Mouse (Mus musculus) spleen, adult 2 months (tissue): ENCODE measurements around the gene Trappc4.

ENCODE experiments used
- CTCF ChIP-seq: fragments of 200-500 bp; IDR thresholded peaks from 2 replicates; pipeline ENCODE4 v1.5.1; 2011; ENCODE audit warnings: mild to moderate bottlenecking, inconsistent platforms; ENCODE audit not compliant: insufficient read depth, insufficient read length, insufficient replicate concordance; ENCODE audit errors: extremely low read depth
- POLR2A ChIP-seq: fragments of 200-500 bp; IDR thresholded peaks from 2 replicates; pipeline ENCODE4 v1.6.1; 2011; ENCODE audit warnings: low read depth, low read length, inconsistent platforms

DNA sequence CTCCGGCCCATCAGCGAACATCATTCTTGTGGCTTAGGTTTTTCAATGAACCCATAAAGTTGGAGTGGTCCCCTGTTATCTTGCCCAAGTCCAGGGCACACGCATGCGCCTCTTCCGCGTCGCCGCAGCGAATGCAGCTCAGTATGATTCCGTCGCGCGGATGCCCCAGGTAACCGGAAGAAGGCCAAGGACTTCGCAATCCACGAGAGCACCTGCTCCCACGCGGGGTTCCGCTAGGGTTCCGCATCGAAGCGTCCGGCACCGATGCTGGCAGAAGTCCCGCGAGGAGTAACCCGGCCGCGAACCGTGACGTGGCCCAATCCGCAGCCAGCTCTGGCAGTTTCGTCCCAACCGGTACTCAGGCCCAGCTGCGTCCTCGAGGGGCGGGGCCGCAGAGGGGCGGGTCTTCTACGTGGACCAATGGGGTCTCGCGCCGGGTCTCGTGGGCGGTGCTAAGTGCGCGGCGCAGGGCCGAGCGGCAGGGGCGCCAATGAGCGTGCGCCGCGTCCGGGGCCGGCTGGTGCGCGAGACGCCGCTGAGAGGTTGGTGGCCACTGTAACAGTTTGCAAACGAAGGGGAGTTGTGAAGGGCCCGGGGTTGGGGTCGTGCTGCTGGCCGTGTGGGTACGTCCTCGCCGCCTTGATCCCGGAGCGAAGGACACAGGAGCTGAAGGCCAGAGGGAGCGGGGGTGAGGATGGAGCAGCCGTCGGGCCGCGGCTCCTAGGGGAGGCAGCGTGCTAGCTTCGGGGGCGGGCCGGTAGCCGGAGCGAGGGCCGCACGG lies 28.2 kb downstream of the Trappc4 start, which contains the start of gene Hyou1:
- peak; percentile 71 for TF ChIP-seq POLR2A
- TF ChIP-seq CTCF: no peak
